Mouse (Mus musculus): ENCODE results near the gene Gm13290. TPM values are rescaled to one million over a fixed set of nuclear protein-coding genes. Genes with fewer than 3 reads are reported as not detected.
"Not testable (repeated sequence)": the region's sequence is repeated elsewhere in the genome, so short reads cannot be mapped to it uniquely, and the experiment has no call there.

The Gm13290 gene
- total RNA-seq (2021) = not detected
- long read RNA-seq, experiment 1 = 0 reads
- long read RNA-seq, experiment 2 = 0 reads

- DNase-seq (ENCODE audit: low spot score in 2 of 2) = not testable (repeated sequence)
Measured at GRCm38 (mm10) chr4:88773534-88773933, at the start of gene Gm13290. TSS of gene Gm13290 (plus strand) at chr4:88773834.

- DNase-seq (ENCODE audit: low spot score in 2 of 2) = no peak
Measured at GRCm38 (mm10) chr4:88726727-88727126, 46.9 kb upstream of the Gm13290 start.

GRCm38 (mm10) chr4:88727324-88727723, 46.3 kb upstream of the Gm13290 start:
- DNase-seq (ENCODE audit: low spot score in 2 of 2) = no peak

- DNase-seq (ENCODE audit: low spot score in 2 of 2) = peak; percentile 43 to 52
Measured at GRCm38 (mm10) chr4:88738480-88738879, 35.2 kb upstream of the Gm13290 start.

- DNase-seq (ENCODE audit: low spot score in 2 of 2) = no peak
Measured at GRCm38 (mm10) chr4:88739036-88739435, 34.6 kb upstream of the Gm13290 start.

GRCm38 (mm10) chr4:88741426-88741825, 32.2 kb upstream of the Gm13290 start:
- no peak for DNase-seq (ENCODE audit: low spot score in 2 of 2)

GRCm38 (mm10) chr4:88742771-88743371, 30.8 kb upstream of the Gm13290 start:
- no peak for DNase-seq (ENCODE audit: low spot score in 2 of 2)

GRCm38 (mm10) chr4:88744207-88744606, 29.4 kb upstream of the Gm13290 start:
- DNase-seq (ENCODE audit: low spot score in 2 of 2) = no peak

- no peak for DNase-seq (ENCODE audit: low spot score in 2 of 2)
Measured at GRCm38 (mm10) chr4:88749926-88750325, 23.7 kb upstream of the Gm13290 start.

- peak; percentile 59 to 71 for DNase-seq (ENCODE audit: low spot score in 2 of 2)
Measured at GRCm38 (mm10) chr4:88754818-88755340, 18.8 kb upstream of the Gm13290 start, which contains the start of gene Gm13271. TSS of gene Gm13271 (plus strand) at chr4:88754868.

- not testable (repeated sequence) for DNase-seq (ENCODE audit: low spot score in 2 of 2)
Measured at GRCm38 (mm10) chr4:88756581-88757513, 16.8 kb upstream of the Gm13290 start.

GRCm38 (mm10) chr4:88757628-88758031, 16.0 kb upstream of the Gm13290 start:
- DNase-seq (ENCODE audit: low spot score in 2 of 2) = peak; percentile 73 to 82

GRCm38 (mm10) chr4:88758751-88759150, 14.9 kb upstream of the Gm13290 start:
- DNase-seq (ENCODE audit: low spot score in 2 of 2) = not testable (repeated sequence)

- peak in 1 of 2 experiments; percentile 22 for DNase-seq (ENCODE audit: low spot score in 2 of 2)
Measured at GRCm38 (mm10) chr4:88759610-88760268, 13.9 kb upstream of the Gm13290 start, which contains the start of gene Gm13283. TSS of gene Gm13283 (plus strand) at chr4:88760119.

GRCm38 (mm10) chr4:88760431-88760830, 13.2 kb upstream of the Gm13290 start:
- DNase-seq (ENCODE audit: low spot score in 2 of 2) = peak in 1 of 2 experiments; percentile 34

GRCm38 (mm10) chr4:88761776-88762175, 11.9 kb upstream of the Gm13290 start:
- DNase-seq (ENCODE audit: low spot score in 2 of 2) = peak; percentile 62 to 76

- DNase-seq (ENCODE audit: low spot score in 2 of 2) = peak in 1 of 2 experiments; percentile 16
Measured at GRCm38 (mm10) chr4:88762341-88762740, 11.3 kb upstream of the Gm13290 start.

- DNase-seq (ENCODE audit: low spot score in 2 of 2) = peak in 1 of 2 experiments; percentile 18
Measured at GRCm38 (mm10) chr4:88763384-88764018, 10.1 kb upstream of the Gm13290 start.

GRCm38 (mm10) chr4:88776622-88777021, 3.0 kb downstream of the Gm13290 start, which contains the start of gene Gm13289:
TSS of gene Gm13289 (plus strand) at chr4:88776922.
- DNase-seq (ENCODE audit: low spot score in 2 of 2) = not testable (repeated sequence)

GRCm38 (mm10) chr4:88779550-88779949, 5.9 kb downstream of the Gm13290 start, which contains the start of gene Gm13272:
TSS of gene Gm13272 (plus strand) at chr4:88779850.
- not testable (repeated sequence) for DNase-seq (ENCODE audit: low spot score in 2 of 2)
